Mouse (Mus musculus): ENCODE results near the gene Gdpd5. TPM values are rescaled to one million over a fixed set of nuclear protein-coding genes. Genes with fewer than 3 reads are reported as not detected.

The Gdpd5 gene
- polyA plus RNA-seq, 1 experiment from 2014 or later, result 45.0 TPM

GRCm38 (mm10) chr7:99383246-99383645 lies 2.0 kb downstream of the Gdpd5 start:
- Histone ChIP-seq H3K9ac (ENCODE audit: low read depth, low read length) (peak overlapping the region; percentile 94), H3K27ac (ENCODE audit: low read length) (peak overlapping the region; percentile 33), H3K4me3 (ENCODE audit: low read depth, low read length) (peak overlapping the region; percentile 83), H3K36me3 (ENCODE audit: control insufficient read depth, insufficient read depth, low read length) (peaks cover 2% of the 10 kb centered on the region; the same call in 1 of the 2 replicates), H3K27me3 (ENCODE audit: control insufficient read depth, insufficient read depth, low read depth, low read length) (no peaks in the 10 kb centered on the region), H3K4me2 (ENCODE audit: low read length) (peak overlapping the region; percentile 92), H3K4me1 (ENCODE audit: control insufficient read depth, insufficient read depth, low read length) (peaks cover 40% of the 10 kb centered on the region), H3K9me3 (replicated peaks; ENCODE audit: control insufficient read depth, low read length, poor library complexity, severe bottlenecking) (no peaks in the 10 kb centered on the region)
- WGBS, result 37% methylated on average over 5 of the region's 5 CpGs
- no peak for ATAC-seq

DNA sequence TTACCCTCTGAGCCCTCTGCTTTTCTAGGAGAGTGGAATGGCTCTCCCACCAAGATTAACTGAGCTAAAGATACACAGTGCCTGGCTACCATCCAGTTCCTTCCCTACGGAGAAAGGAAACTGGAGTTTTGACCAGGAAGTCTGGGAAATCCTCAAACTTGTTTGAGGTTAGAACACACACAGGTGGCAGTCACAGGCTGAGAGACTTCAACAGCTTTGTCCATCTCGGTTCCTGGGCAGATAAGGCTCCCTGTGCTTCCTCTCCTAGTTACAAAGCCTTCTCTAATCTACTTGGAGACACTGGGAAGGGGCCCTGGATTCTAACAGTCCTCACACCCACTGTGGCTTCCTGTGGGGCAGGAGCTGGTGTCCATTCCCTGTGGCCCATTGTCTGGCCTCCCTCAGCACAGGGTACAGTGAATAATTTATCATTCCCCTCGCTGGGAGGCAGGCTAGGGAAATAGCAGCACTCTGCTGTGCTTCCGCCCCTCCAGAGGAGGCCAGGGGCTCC lies 2.9 kb downstream of the Gdpd5 start:
- no peaks in the 10 kb centered on the region for H3K27me3 ChIP-seq (ENCODE audit: control insufficient read depth, insufficient read depth, low read depth, low read length)
- H3K4me2 ChIP-seq (ENCODE audit: low read length), result peak overlapping the region; percentile 92
- H3K27ac ChIP-seq (ENCODE audit: low read length), result peak overlapping the region; percentile 23; the same call in 1 of the 2 replicates
- H3K36me3 ChIP-seq (ENCODE audit: control insufficient read depth, insufficient read depth, low read length), result peaks cover 8% of the 10 kb centered on the region
- peaks cover 40% of the 10 kb centered on the region for H3K4me1 ChIP-seq (ENCODE audit: control insufficient read depth, insufficient read depth, low read length)
- H3K9me3 ChIP-seq (replicated peaks; ENCODE audit: control insufficient read depth, low read length, poor library complexity, severe bottlenecking), result no peaks in the 10 kb centered on the region
- no peak for ATAC-seq
- 14% methylated on average over 4 of the region's 4 CpGs for WGBS
- H3K4me3 ChIP-seq (ENCODE audit: low read depth, low read length), result peak overlapping the region; percentile 83
- H3K9ac ChIP-seq (ENCODE audit: low read depth, low read length), result peak overlapping the region; percentile 94

DNA sequence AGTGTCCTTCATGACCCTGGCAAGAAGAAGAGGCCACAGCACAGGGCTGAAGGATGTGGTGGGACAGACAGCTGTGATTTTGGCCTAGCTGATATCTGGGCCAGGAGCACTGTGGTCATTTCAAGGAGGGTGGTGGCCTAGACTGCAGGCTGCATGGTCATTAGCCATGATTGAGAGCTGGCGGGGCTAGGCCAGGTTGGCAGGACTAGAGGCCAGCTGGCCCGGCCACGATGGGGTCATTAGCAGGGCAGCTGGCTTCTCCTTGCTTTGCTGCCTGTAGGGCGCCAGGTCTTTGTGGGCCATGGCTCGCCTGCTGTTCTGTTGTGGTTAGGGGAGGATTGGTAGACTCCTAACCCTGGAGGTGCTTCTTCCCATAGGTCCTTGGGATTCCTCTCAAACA lies 4.8 kb downstream of the Gdpd5 start:
- peaks cover 8% of the 10 kb centered on the region for H3K36me3 ChIP-seq (ENCODE audit: control insufficient read depth, insufficient read depth, low read length)
- WGBS, result 76% methylated on average over 5 of the region's 5 CpGs
- no peak overlapping the region for H3K27ac ChIP-seq (ENCODE audit: low read length)
- 0 out of 2 replicates have a peak overlapping the region, but pooled peaks have one; percentile 21 for H3K9ac ChIP-seq (ENCODE audit: low read depth, low read length)
- no peak for ATAC-seq
- no peak overlapping the region for H3K4me3 ChIP-seq (ENCODE audit: low read depth, low read length)
- peaks cover 36% of the 10 kb centered on the region for H3K4me1 ChIP-seq (ENCODE audit: control insufficient read depth, insufficient read depth, low read length)
- no peak overlapping the region for H3K4me2 ChIP-seq (ENCODE audit: low read length)
- no peaks in the 10 kb centered on the region for H3K27me3 ChIP-seq (ENCODE audit: control insufficient read depth, insufficient read depth, low read depth, low read length)
- no peaks in the 10 kb centered on the region for H3K9me3 ChIP-seq (replicated peaks; ENCODE audit: control insufficient read depth, low read length, poor library complexity, severe bottlenecking)

GRCm38 (mm10) chr7:99386811-99387210 lies 5.6 kb downstream of the Gdpd5 start:
- Histone ChIP-seq H3K4me3 (ENCODE audit: low read depth, low read length) (no peak overlapping the region), H3K27me3 (ENCODE audit: control insufficient read depth, insufficient read depth, low read depth, low read length) (no peaks in the 10 kb centered on the region), H3K9me3 (replicated peaks; ENCODE audit: control insufficient read depth, low read length, poor library complexity, severe bottlenecking) (no peaks in the 10 kb centered on the region), H3K9ac (ENCODE audit: low read depth, low read length) (no peak overlapping the region), H3K4me1 (ENCODE audit: control insufficient read depth, insufficient read depth, low read length) (peaks cover 36% of the 10 kb centered on the region), H3K27ac (ENCODE audit: low read length) (no peak overlapping the region), H3K4me2 (ENCODE audit: low read length) (no peak overlapping the region), H3K36me3 (ENCODE audit: control insufficient read depth, insufficient read depth, low read length) (peaks cover 10% of the 10 kb centered on the region)
- ATAC-seq, result no peak
- WGBS, result 86% methylated on average over 4 of the region's 4 CpGs

GRCm38 (mm10) chr7:99387356-99387755 lies 6.1 kb downstream of the Gdpd5 start:
- 89% methylated on average over 5 of the region's 5 CpGs for WGBS
- H3K4me3 ChIP-seq (ENCODE audit: low read depth, low read length), result no peak overlapping the region
- no peak overlapping the region for H3K27ac ChIP-seq (ENCODE audit: low read length)
- H3K9ac ChIP-seq (ENCODE audit: low read depth, low read length), result no peak overlapping the region
- no peaks in the 10 kb centered on the region for H3K9me3 ChIP-seq (replicated peaks; ENCODE audit: control insufficient read depth, low read length, poor library complexity, severe bottlenecking)
- peaks cover 14% of the 10 kb centered on the region for H3K36me3 ChIP-seq (ENCODE audit: control insufficient read depth, insufficient read depth, low read length)
- no peak for ATAC-seq
- H3K4me2 ChIP-seq (ENCODE audit: low read length), result no peak overlapping the region
- peaks cover 36% of the 10 kb centered on the region for H3K4me1 ChIP-seq (ENCODE audit: control insufficient read depth, insufficient read depth, low read length)
- H3K27me3 ChIP-seq (ENCODE audit: control insufficient read depth, insufficient read depth, low read depth, low read length), result no peaks in the 10 kb centered on the region

DNA sequence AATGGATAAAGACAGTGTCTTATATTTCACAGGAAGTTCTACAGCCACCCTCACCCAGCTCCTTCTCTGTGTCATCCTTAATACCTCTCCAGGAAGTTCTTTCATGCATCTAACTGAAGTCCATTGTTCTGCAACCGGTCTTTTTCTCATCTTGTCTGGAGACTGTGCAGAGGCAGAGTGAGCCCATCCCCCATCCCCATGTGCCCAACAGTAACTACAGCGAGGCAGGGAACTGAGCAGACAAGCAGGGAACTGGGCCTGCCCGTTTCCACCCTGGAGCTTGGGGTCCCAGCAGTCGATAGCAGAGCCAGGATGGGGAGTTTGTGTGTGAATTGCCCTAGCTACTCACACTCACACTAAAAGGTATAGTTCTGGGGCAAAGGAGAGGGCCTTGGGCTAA lies 9.3 kb downstream of the Gdpd5 start:
- ATAC-seq, result no peak
- H3K4me3 ChIP-seq (ENCODE audit: low read depth, low read length), result no peak overlapping the region
- H3K4me2 ChIP-seq (ENCODE audit: low read length), result no peak overlapping the region
- H3K9me3 ChIP-seq (replicated peaks; ENCODE audit: control insufficient read depth, low read length, poor library complexity, severe bottlenecking), result no peaks in the 10 kb centered on the region
- H3K9ac ChIP-seq (ENCODE audit: low read depth, low read length), result no peak overlapping the region
- no peak overlapping the region for H3K27ac ChIP-seq (ENCODE audit: low read length)
- peaks cover 9% of the 10 kb centered on the region for H3K4me1 ChIP-seq (ENCODE audit: control insufficient read depth, insufficient read depth, low read length)
- peaks cover 18% of the 10 kb centered on the region for H3K36me3 ChIP-seq (ENCODE audit: control insufficient read depth, insufficient read depth, low read length)
- H3K27me3 ChIP-seq (ENCODE audit: control insufficient read depth, insufficient read depth, low read depth, low read length), result no peaks in the 10 kb centered on the region
- WGBS, result 19% methylated on average over 4 of the region's 4 CpGs

DNA sequence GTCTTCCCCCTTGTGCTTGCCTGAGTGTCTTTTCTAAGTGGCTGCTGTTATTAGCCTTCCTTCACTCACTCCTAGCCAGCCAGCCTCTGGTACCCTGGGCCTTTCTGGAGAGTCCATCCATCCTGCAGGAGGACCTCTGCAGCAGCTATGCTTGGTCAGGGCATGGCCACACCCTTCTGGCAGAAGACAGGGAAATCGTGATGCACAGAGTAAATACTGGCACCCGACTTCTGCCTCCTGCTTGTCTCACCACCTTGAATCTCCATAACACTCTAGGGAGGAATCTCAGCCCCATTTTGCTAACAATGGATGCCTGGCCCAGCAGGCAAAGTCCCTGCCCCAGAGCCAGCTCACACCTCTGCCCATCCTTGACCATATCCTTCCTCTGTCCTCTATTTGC lies 11.5 kb downstream of the Gdpd5 start:
- H3K4me2 ChIP-seq (ENCODE audit: low read length), result no peak overlapping the region
- peaks cover 2% of the 10 kb centered on the region for H3K4me1 ChIP-seq (ENCODE audit: control insufficient read depth, insufficient read depth, low read length)
- no peak for ATAC-seq
- WGBS, result 72% methylated on average over 2 of the region's 2 CpGs
- no peak overlapping the region for H3K9ac ChIP-seq (ENCODE audit: low read depth, low read length)
- H3K4me3 ChIP-seq (ENCODE audit: low read depth, low read length), result no peak overlapping the region
- H3K27me3 ChIP-seq (ENCODE audit: control insufficient read depth, insufficient read depth, low read depth, low read length), result no peaks in the 10 kb centered on the region
- peaks cover 16% of the 10 kb centered on the region for H3K36me3 ChIP-seq (ENCODE audit: control insufficient read depth, insufficient read depth, low read length)
- no peaks in the 10 kb centered on the region for H3K9me3 ChIP-seq (replicated peaks; ENCODE audit: control insufficient read depth, low read length, poor library complexity, severe bottlenecking)
- H3K27ac ChIP-seq (ENCODE audit: low read length), result no peak overlapping the region

DNA sequence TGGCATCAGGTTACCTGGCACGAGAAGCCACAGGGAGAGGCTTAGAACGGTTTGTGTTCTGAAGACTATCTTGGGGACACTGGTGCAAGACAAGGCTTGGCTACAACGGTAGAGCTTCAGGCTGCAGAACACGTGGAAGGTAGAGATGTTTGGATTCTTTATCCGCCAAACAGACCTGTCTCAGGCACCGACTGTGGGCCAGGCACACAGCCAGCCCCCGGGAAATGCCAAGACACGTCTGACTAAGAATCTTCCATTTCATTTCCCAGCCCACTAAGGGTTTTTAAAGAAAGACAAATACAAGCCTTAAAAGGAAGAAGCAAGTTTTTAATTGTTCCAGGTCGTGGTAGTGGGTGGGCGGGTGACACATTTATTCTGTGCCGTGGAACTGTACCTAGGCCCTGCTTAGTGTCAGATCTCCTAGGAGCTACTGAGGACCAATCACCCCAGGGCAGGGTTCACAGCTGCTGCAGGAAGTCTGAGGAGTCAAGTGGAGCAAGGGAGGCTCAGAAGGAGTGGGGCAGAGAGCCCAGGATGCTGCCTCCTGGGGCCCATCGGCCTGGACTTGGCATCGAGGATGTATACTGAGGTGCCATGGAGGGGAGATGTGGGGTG lies 12.6 kb downstream of the Gdpd5 start:
- 86% methylated on average over 13 of the region's 13 CpGs for WGBS

DNA sequence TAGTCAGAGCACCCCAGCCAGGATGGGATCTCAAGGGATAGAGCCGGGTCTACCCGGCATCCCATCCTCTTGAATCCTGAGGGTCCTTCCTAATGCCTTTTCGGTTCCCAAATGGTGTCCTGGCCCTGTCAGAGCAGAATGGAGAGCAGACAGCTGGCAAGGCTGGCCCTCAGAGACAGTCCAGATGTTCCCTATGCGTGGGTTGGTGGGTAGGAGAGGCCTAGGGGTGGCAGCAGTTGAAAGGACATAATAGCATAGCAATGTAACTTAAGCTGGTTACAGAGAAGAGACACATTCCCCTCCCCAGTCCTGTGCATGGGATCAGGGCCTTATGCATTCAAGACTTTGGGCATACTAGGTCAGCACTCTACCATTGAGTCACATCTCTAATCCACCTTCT lies 14.2 kb downstream of the Gdpd5 start:
- no peaks in the 10 kb centered on the region for H3K9me3 ChIP-seq (replicated peaks; ENCODE audit: control insufficient read depth, low read length, poor library complexity, severe bottlenecking)
- H3K9ac ChIP-seq (ENCODE audit: low read depth, low read length), result no peak overlapping the region
- no peaks in the 10 kb centered on the region for H3K27me3 ChIP-seq (ENCODE audit: control insufficient read depth, insufficient read depth, low read depth, low read length)
- WGBS, result 79% methylated on average over 4 of the region's 4 CpGs
- no peak overlapping the region for H3K27ac ChIP-seq (ENCODE audit: low read length)
- no peak overlapping the region for H3K4me3 ChIP-seq (ENCODE audit: low read depth, low read length)
- ATAC-seq, result no peak
- H3K36me3 ChIP-seq (ENCODE audit: control insufficient read depth, insufficient read depth, low read length), result peaks cover 15% of the 10 kb centered on the region
- H3K4me2 ChIP-seq (ENCODE audit: low read length), result no peak overlapping the region
- no peaks in the 10 kb centered on the region; the same call in 1 of the 2 replicates for H3K4me1 ChIP-seq (ENCODE audit: control insufficient read depth, insufficient read depth, low read length)

More for the DNA sequence above, 12.6 kb downstream of the Gdpd5 start:
- H3K9ac ChIP-seq (ENCODE audit: low read depth, low read length), result no peak overlapping the region
- H3K9me3 ChIP-seq (replicated peaks; ENCODE audit: control insufficient read depth, low read length, poor library complexity, severe bottlenecking), result no peaks in the 10 kb centered on the region
- peaks cover 2% of the 10 kb centered on the region for H3K4me1 ChIP-seq (ENCODE audit: control insufficient read depth, insufficient read depth, low read length)
- H3K27me3 ChIP-seq (ENCODE audit: control insufficient read depth, insufficient read depth, low read depth, low read length), result no peaks in the 10 kb centered on the region
- no peak for ATAC-seq
- H3K36me3 ChIP-seq (ENCODE audit: control insufficient read depth, insufficient read depth, low read length), result peaks cover 11% of the 10 kb centered on the region
- H3K27ac ChIP-seq (ENCODE audit: low read length), result no peak overlapping the region
- no peak overlapping the region for H3K4me3 ChIP-seq (ENCODE audit: low read depth, low read length)
- no peak overlapping the region for H3K4me2 ChIP-seq (ENCODE audit: low read length)

Data from midbrain, embryonic 16.5 days (tissue).